Mouse (Mus musculus): ENCODE data around the gene Prdx1. TPM values are rescaled to one million over a fixed set of nuclear protein-coding genes. Genes with fewer than 3 reads are reported as not detected.

Prdx1 gene
- polyA plus RNA-seq, 1 experiment from 2014 or later, result 1,494 TPM

DNA sequence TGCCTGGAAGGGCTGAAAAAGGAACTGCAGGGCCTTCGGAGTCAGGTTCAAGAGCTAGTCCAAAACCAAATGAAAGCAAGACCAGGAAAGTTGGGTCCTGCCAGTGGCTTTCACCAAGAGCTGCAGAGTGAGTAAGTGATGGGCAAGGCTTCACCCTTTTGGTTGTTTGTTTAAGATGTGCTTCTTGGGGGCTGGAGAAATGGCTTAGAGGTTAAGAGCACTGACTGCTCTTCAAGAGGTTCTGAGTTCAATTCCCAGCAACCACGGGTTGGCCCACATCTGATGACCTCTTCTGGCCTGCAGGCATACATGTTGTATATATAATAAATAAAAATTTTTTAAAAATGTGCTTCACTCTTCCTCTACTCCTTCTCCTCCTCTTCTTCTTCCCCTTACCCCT is 24.8 kb downstream of the Prdx1 start:
- Histone ChIP-seq H3K27me3 (ENCODE audit: control insufficient read depth, insufficient read depth, low read depth, low read length) (no peaks in the 10 kb centered on the region), H3K36me3 (ENCODE audit: control insufficient read depth, insufficient read depth, low read length) (no peaks in the 10 kb centered on the region), H3K4me3 (ENCODE audit: low read length) (no peak overlapping the region), H3K9ac (ENCODE audit: low read length) (no peak overlapping the region), H3K27ac (ENCODE audit: low read length) (no peak overlapping the region), H3K9me3 (ENCODE audit: control insufficient read depth, low read length) (no peaks in the 10 kb centered on the region), H3K4me1 (replicated peaks; ENCODE audit: control insufficient read depth, insufficient read depth, low read length) (peaks cover 10% of the 10 kb centered on the region), H3K4me2 (ENCODE audit: low read depth, low read length) (no peak overlapping the region)
- ATAC-seq (ENCODE audit: low read depth), result no peak
- WGBS, result 82% methylated on average over 2 of the region's 2 CpGs

DNA sequence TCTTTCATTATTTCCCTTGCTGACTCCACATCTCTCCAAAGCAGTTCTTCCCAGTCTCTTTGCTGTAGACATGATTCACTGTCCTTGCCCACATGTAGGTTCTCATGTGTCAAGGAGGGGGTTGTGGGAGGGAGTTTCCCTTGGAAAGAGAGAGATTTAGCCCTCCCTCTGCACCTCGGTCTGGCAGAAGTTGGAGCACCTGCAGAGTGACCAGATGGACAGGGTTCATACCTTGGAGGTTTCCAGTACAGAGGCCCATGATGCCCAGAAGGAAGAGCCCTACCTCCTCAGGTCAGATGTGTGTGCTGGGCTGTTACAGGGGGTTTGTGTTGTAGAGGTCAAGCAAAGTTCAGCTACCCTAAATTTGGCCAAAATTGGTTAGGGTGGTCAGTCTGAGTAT is 27.2 kb downstream of the Prdx1 start:
- 81% methylated on average over 1 of the region's 1 CpGs for WGBS

GRCm38 (mm10) chr4:116719396-116719795 is 34.1 kb downstream of the Prdx1 start:
- WGBS, result 11% methylated on average over 3 of the region's 3 CpGs
- Histone ChIP-seq H3K9ac (ENCODE audit: low read length) (no peak overlapping the region), H3K27me3 (ENCODE audit: control insufficient read depth, insufficient read depth, low read depth, low read length) (no peaks in the 10 kb centered on the region), H3K4me1 (replicated peaks; ENCODE audit: control insufficient read depth, insufficient read depth, low read length) (peaks cover 7% of the 10 kb centered on the region; the same call in 1 of the 2 replicates), H3K27ac (ENCODE audit: low read length) (no peak overlapping the region), H3K36me3 (ENCODE audit: control insufficient read depth, insufficient read depth, low read length) (no peaks in the 10 kb centered on the region), H3K4me3 (ENCODE audit: low read length) (no peak overlapping the region), H3K9me3 (ENCODE audit: control insufficient read depth, low read length) (no peaks in the 10 kb centered on the region), H3K4me2 (ENCODE audit: low read depth, low read length) (no peak overlapping the region)
- no peak for ATAC-seq (ENCODE audit: low read depth)

More for the DNA sequence above, 27.2 kb downstream of the Prdx1 start:
- Histone ChIP-seq H3K27me3 (ENCODE audit: control insufficient read depth, insufficient read depth, low read depth, low read length) (no peaks in the 10 kb centered on the region), H3K4me2 (ENCODE audit: low read depth, low read length) (no peak overlapping the region), H3K36me3 (ENCODE audit: control insufficient read depth, insufficient read depth, low read length) (no peaks in the 10 kb centered on the region), H3K9me3 (ENCODE audit: control insufficient read depth, low read length) (no peaks in the 10 kb centered on the region), H3K4me3 (ENCODE audit: low read length) (no peak overlapping the region), H3K27ac (ENCODE audit: low read length) (no peak overlapping the region), H3K4me1 (replicated peaks; ENCODE audit: control insufficient read depth, insufficient read depth, low read length) (peaks cover 7% of the 10 kb centered on the region), H3K9ac (ENCODE audit: low read length) (no peak overlapping the region)
- no peak for ATAC-seq (ENCODE audit: low read depth)

DNA sequence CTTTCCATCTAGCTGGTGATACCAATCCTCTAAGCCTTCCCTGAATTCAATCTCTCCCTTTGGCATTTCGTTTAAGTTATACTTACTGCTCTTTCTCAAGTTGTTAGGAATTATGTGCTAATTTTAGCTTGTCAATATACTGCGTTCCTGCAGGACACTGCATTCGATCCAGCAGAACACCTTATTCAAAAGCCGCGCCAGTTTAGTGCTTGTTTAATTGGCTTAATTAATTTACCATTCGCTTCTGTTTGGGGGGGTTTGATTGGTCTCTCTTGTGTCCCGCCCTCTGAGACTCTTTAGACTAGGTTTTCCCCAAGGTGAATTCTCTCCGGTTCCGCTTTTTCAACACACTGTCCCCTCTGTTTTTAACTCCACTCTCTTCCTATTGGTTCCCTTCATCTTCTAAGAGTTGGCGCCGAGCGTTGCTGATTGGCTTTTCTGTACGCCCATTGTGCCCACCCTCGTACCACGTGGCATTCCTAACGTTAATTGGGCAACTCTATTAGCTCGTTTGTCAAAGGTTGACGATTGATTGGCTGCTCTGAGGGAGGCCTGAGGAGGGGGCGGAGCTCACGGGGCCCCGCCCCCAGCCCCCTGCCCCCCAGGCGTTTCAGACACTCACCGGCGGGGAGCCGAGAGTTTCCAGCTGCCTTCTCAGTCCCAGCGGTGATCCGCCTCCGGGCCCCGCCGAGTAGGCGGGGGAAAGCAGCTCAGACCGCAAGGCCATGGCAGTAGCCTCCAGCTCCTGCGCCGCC is 35.2 kb downstream of the Prdx1 start, which contains the start of gene Tesk2:
Gene Tesk2 (plus strand): TSS at position 606 of the 755 bp plus-strand sequence.
- whole genome bisulfite sequencing, result under 1% methylated on average over 34 of the region's 34 CpGs

DNA sequence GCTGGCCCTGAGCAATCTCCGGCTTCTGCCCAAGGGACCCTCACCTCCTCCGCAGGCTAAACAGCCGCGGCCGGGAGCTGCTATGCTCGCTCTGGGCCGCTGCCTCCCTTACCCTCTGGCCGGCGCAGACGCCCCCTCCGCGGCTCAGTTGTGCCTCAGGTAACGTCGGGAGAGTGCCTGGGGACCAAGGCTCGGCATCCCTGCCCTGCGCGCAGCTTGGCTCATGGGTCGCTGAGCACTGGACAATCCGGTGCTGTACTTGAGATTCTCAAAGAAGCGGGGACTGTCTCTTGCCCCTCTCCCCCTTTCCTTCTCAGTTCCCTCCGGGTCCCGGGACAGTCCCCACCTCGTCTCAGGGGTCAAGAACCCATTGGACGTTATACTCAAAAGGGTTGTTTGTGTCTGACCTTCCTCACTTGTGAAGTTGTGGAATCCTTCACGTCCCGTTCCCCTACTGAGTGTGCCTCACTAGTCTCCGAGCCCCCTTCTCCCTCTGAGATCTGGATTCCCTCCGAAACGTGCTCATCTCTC is 35.8 kb downstream of the Prdx1 start:
- ATAC-seq (ENCODE audit: low read depth), result no peak; the same call in 1 of the 2 replicates
- Histone ChIP-seq H3K27ac (ENCODE audit: low read length) (peak overlapping the region; percentile 86), H3K4me3 (ENCODE audit: low read length) (peak overlapping the region; percentile 72), H3K4me2 (ENCODE audit: low read depth, low read length) (peak overlapping the region; percentile 67), H3K36me3 (ENCODE audit: control insufficient read depth, insufficient read depth, low read length) (no peaks in the 10 kb centered on the region), H3K9ac (ENCODE audit: low read length) (peak overlapping the region; percentile 86), H3K27me3 (ENCODE audit: control insufficient read depth, insufficient read depth, low read depth, low read length) (no peaks in the 10 kb centered on the region), H3K9me3 (ENCODE audit: control insufficient read depth, low read length) (no peaks in the 10 kb centered on the region), H3K4me1 (replicated peaks; ENCODE audit: control insufficient read depth, insufficient read depth, low read length) (peaks cover 7% of the 10 kb centered on the region)
- under 1% methylated on average over 29 of the region's 29 CpGs for whole genome bisulfite sequencing

More for the DNA sequence above, 35.2 kb downstream of the Prdx1 start, which contains the start of gene Tesk2:
- peak; percentile 98 for ATAC-seq (ENCODE audit: low read depth)
- Histone ChIP-seq H3K4me1 (replicated peaks; ENCODE audit: control insufficient read depth, insufficient read depth, low read length) (peaks cover 7% of the 10 kb centered on the region), H3K4me3 (ENCODE audit: low read length) (peak within 1 kb of the TSS; percentile 72), H3K27ac (ENCODE audit: low read length) (peak within 1 kb of the TSS; percentile 86), H3K9me3 (ENCODE audit: control insufficient read depth, low read length) (no peaks in the 10 kb centered on the region), H3K9ac (ENCODE audit: low read length) (peak within 1 kb of the TSS; percentile 86), H3K4me2 (ENCODE audit: low read depth, low read length) (peak within 1 kb of the TSS; percentile 67), H3K27me3 (ENCODE audit: control insufficient read depth, insufficient read depth, low read depth, low read length) (no peaks in the 10 kb centered on the region), H3K36me3 (ENCODE audit: control insufficient read depth, insufficient read depth, low read length) (no peaks in the 10 kb centered on the region)

DNA sequence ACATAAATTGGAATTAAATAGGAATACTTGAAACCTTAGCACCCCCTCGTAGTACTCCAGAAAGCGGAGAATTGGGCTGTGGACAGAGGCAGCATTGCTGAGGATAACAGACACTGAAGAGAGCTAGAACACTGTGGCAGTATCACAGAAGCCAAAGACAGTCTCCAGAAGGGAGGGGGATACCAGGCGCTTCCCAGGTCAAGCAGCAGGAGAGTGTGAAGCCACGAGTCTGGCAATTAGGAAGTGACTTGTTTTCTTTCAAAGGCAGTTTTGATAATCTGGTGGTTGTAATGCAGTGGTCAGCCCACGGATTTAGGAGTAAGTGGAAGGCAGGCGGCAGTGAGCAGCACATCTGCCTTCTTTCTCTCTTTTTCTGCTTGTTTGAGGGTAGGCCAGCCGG is 36.9 kb downstream of the Prdx1 start:
- WGBS, result 50% methylated on average over 7 of the region's 7 CpGs
- Histone ChIP-seq H3K4me1 (replicated peaks; ENCODE audit: control insufficient read depth, insufficient read depth, low read length) (peaks cover 7% of the 10 kb centered on the region), H3K4me3 (ENCODE audit: low read length) (no peak overlapping the region), H3K4me2 (ENCODE audit: low read depth, low read length) (peak overlapping the region; percentile 67; the same call in 1 of the 2 replicates), H3K9ac (ENCODE audit: low read length) (no peak overlapping the region), H3K27me3 (ENCODE audit: control insufficient read depth, insufficient read depth, low read depth, low read length) (no peaks in the 10 kb centered on the region), H3K9me3 (ENCODE audit: control insufficient read depth, low read length) (no peaks in the 10 kb centered on the region), H3K27ac (ENCODE audit: low read length) (no peak overlapping the region), H3K36me3 (ENCODE audit: control insufficient read depth, insufficient read depth, low read length) (no peaks in the 10 kb centered on the region)
- no peak for ATAC-seq (ENCODE audit: low read depth)

GRCm38 (mm10) chr4:116725444-116725843 is 40.1 kb downstream of the Prdx1 start:
- ATAC-seq (ENCODE audit: low read depth), result no peak
- no peaks in the 10 kb centered on the region for H3K27me3 ChIP-seq (ENCODE audit: control insufficient read depth, insufficient read depth, low read depth, low read length)
- 73% methylated on average over 5 of the region's 5 CpGs for WGBS

GRCm38 (mm10) chr4:116727401-116727800 is 42.1 kb downstream of the Prdx1 start:
- H3K4me2 ChIP-seq (ENCODE audit: low read depth, low read length), result no peak overlapping the region
- no peaks in the 10 kb centered on the region for H3K27me3 ChIP-seq (ENCODE audit: control insufficient read depth, insufficient read depth, low read depth, low read length)
- no peaks in the 10 kb centered on the region for H3K9me3 ChIP-seq (ENCODE audit: control insufficient read depth, low read length)
- H3K4me3 ChIP-seq (ENCODE audit: low read length), result no peak overlapping the region
- H3K27ac ChIP-seq (ENCODE audit: low read length), result no peak overlapping the region
- H3K36me3 ChIP-seq (ENCODE audit: control insufficient read depth, insufficient read depth, low read length), result no peaks in the 10 kb centered on the region
- H3K9ac ChIP-seq (ENCODE audit: low read length), result no peak overlapping the region
- H3K4me1 ChIP-seq (replicated peaks; ENCODE audit: control insufficient read depth, insufficient read depth, low read length), result peaks cover under 1% of the 10 kb centered on the region; the same call in 1 of the 2 replicates
- ATAC-seq (ENCODE audit: low read depth), result no peak
- 61% methylated on average over 3 of the region's 3 CpGs for WGBS

More at GRCm38 (mm10) chr4:116725444-116725843, 40.1 kb downstream of the Prdx1 start:
- H3K9me3 ChIP-seq (ENCODE audit: control insufficient read depth, low read length), result no peaks in the 10 kb centered on the region
- no peak overlapping the region for H3K4me3 ChIP-seq (ENCODE audit: low read length)
- H3K27ac ChIP-seq (ENCODE audit: low read length), result no peak overlapping the region
- no peak overlapping the region for H3K4me2 ChIP-seq (ENCODE audit: low read depth, low read length)
- peaks cover 7% of the 10 kb centered on the region for H3K4me1 ChIP-seq (replicated peaks; ENCODE audit: control insufficient read depth, insufficient read depth, low read length)
- no peak overlapping the region for H3K9ac ChIP-seq (ENCODE audit: low read length)
- no peaks in the 10 kb centered on the region for H3K36me3 ChIP-seq (ENCODE audit: control insufficient read depth, insufficient read depth, low read length)

GRCm38 (mm10) chr4:116729532-116729931 is 44.2 kb downstream of the Prdx1 start:
- no peak overlapping the region for H3K9ac ChIP-seq (ENCODE audit: low read length)
- H3K27me3 ChIP-seq (ENCODE audit: control insufficient read depth, insufficient read depth, low read depth, low read length), result no peaks in the 10 kb centered on the region
- H3K4me1 ChIP-seq (replicated peaks; ENCODE audit: control insufficient read depth, insufficient read depth, low read length), result no peaks in the 10 kb centered on the region; the same call in 1 of the 2 replicates
- H3K27ac ChIP-seq (ENCODE audit: low read length), result no peak overlapping the region
- WGBS, result 87% methylated on average over 3 of the region's 3 CpGs
- ATAC-seq (ENCODE audit: low read depth), result no peak
- no peak overlapping the region for H3K4me2 ChIP-seq (ENCODE audit: low read depth, low read length)
- H3K4me3 ChIP-seq (ENCODE audit: low read length), result no peak overlapping the region
- H3K36me3 ChIP-seq (ENCODE audit: control insufficient read depth, insufficient read depth, low read length), result no peaks in the 10 kb centered on the region
- H3K9me3 ChIP-seq (ENCODE audit: control insufficient read depth, low read length), result no peaks in the 10 kb centered on the region
